Mouse (Mus musculus) olfactory bulb, adult 2 months (tissue): ENCODE data around the gene Galnt6.

Experiments used
- CTCF ChIP-seq: fragments of 200-500 bp; IDR thresholded peaks from 2 replicates; pipeline ENCODE4 v1.5.1; 2012; ENCODE audit warnings: low read depth, mild to moderate bottlenecking, low read length, moderate library complexity; ENCODE audit not compliant: insufficient read depth
- POLR2A ChIP-seq: fragments of 200-500 bp; IDR thresholded peaks from 2 replicates; pipeline ENCODE4 v1.6.1; 2012; ENCODE audit warnings: mild to moderate bottlenecking, low read depth, low read length, moderate library complexity; ENCODE audit not compliant: insufficient read depth

GRCm38 (mm10) chr15:100667871-100668545 is 61.2 kb downstream of the Galnt6 start:
- TF ChIP-seq CTCF (no peak), POLR2A (no peak)
